Mouse (Mus musculus) midbrain, embryonic 14.5 days (tissue): ENCODE measurements around the gene Tchp. TPM values are rescaled to one million over a fixed set of nuclear protein-coding genes. Genes with fewer than 3 reads are reported as not detected.

Experiments
- ATAC-seq: fragments of 200-750 bp; cut with Nextera tagmentation; 2 replicates; pipeline ENCODE4 v1.8.0; 2017; ENCODE audit warnings: moderate number of reproducible peaks, moderate library complexity; ENCODE audit not compliant: low FRiP score, low TSS enrichment
- DNase-seq: peaks from one replicate; pipeline ENCODE4 v3.0.0-alpha.2; 2015
- H3K27ac ChIP-seq: fragments of 300-500 bp; sonication (generic); replicated peaks from 2 replicates; pipeline ENCODE4 v1.5.1; 2014; ENCODE audit warnings: mild to moderate bottlenecking, low read depth, low read length, moderate library complexity
- H3K27me3 ChIP-seq: fragments of 300-500 bp; sonication (generic); 2 replicates; pipeline ENCODE4 v1.6.1; 2014; ENCODE audit warnings: low read length, control low read depth, mixed read lengths; ENCODE audit not compliant: control insufficient read depth, insufficient read depth
- H3K36me3 ChIP-seq: fragments of 300-500 bp; sonication (generic); 2 replicates; pipeline ENCODE4 v1.6.1; 2014; ENCODE audit warnings: low read length, control low read depth; ENCODE audit not compliant: control insufficient read depth, insufficient read depth
- H3K4me1 ChIP-seq: fragments of 300-500 bp; sonication (generic); 2 replicates; pipeline ENCODE4 v1.6.1; 2014; ENCODE audit warnings: mild to moderate bottlenecking, antibody characterized with exemption, low read length, control low read depth; ENCODE audit not compliant: control insufficient read depth, insufficient read depth
- H3K4me2 ChIP-seq: fragments of 300-500 bp; sonication (generic); 2 replicates; pipeline ENCODE4 v1.6.1; 2014; ENCODE audit warnings: mild to moderate bottlenecking, low read length, moderate library complexity
- H3K4me3 ChIP-seq: fragments of 300-500 bp; sonication (generic); replicated peaks from 2 replicates; pipeline ENCODE4 v1.5.1; 2014; ENCODE audit warnings: low read depth, low read length
- H3K9ac ChIP-seq: fragments of 300-500 bp; sonication (generic); replicated peaks from 2 replicates; pipeline ENCODE4 v1.6.1; 2014; ENCODE audit warnings: mild to moderate bottlenecking, low read length, moderate library complexity
- H3K9me3 ChIP-seq: fragments of 300-500 bp; sonication (generic); 2 replicates; pipeline ENCODE4 v1.6.1; 2016; ENCODE audit warnings: low read length, control low read depth, mixed read lengths; ENCODE audit not compliant: control insufficient read depth
- WGBS: fragments of 180-500 bp; shearing (Covaris S2); extraction: QIAGEN DNeasy Blood & Tissue Kit; methylation state at CpG from one replicate; pipeline ENCODE4 v1.1.7; 2014; 5-methylcytosine and 5-hydroxymethylcytosine counted together
- polyA plus RNA-seq: library from polyadenylated mRNA; unstranded; fragments of >200 nt; fragmentation: Nextera tagmentation; extraction: Ambion mirVana; gene quantifications from 2 replicates; pipeline ENCODE4 v1.2.1, GENCODE M21; 2014

The Tchp gene
- polyA plus RNA-seq, 1 experiment from 2014 or later, result 14.4 TPM

GRCm38 (mm10) chr5:114721969-114722368 lies 14.4 kb downstream of the Tchp start:
- Histone ChIP-seq H3K27ac (no peak overlapping the region), H3K4me2 (no peak overlapping the region), H3K36me3 (peaks cover 63% of the 10 kb centered on the region), H3K27me3 (no peaks in the 10 kb centered on the region), H3K9ac (no peak overlapping the region), H3K4me3 (no peak overlapping the region), H3K9me3 (no peaks in the 10 kb centered on the region), H3K4me1 (no peaks in the 10 kb centered on the region)
- ATAC-seq, result no peak
- WGBS, result 94% methylated on average over 10 of the region's 10 CpGs
- no peak for DNase-seq

GRCm38 (mm10) chr5:114722846-114723245 lies 15.3 kb downstream of the Tchp start:
- Histone ChIP-seq H3K9me3 (no peaks in the 10 kb centered on the region), H3K4me2 (no peak overlapping the region), H3K27ac (no peak overlapping the region), H3K9ac (no peak overlapping the region), H3K4me1 (no peaks in the 10 kb centered on the region), H3K36me3 (peaks cover 61% of the 10 kb centered on the region), H3K4me3 (no peak overlapping the region), H3K27me3 (no peaks in the 10 kb centered on the region)
- no peak for ATAC-seq
- no peak for DNase-seq
- WGBS, result 92% methylated on average over 13 of the region's 13 CpGs

GRCm38 (mm10) chr5:114728160-114728559 lies 20.6 kb downstream of the Tchp start:
- no peak for DNase-seq
- H3K4me1 ChIP-seq, result no peaks in the 10 kb centered on the region

GRCm38 (mm10) chr5:114730129-114730528 lies 22.6 kb downstream of the Tchp start:
- Histone ChIP-seq H3K9me3 (no peaks in the 10 kb centered on the region), H3K9ac (no peak overlapping the region), H3K27ac (no peak overlapping the region), H3K27me3 (no peaks in the 10 kb centered on the region), H3K4me2 (no peak overlapping the region), H3K36me3 (peaks cover 74% of the 10 kb centered on the region), H3K4me3 (no peak overlapping the region), H3K4me1 (no peaks in the 10 kb centered on the region)
- DNase-seq (no peak), ATAC-seq (no peak)
- WGBS, result 78% methylated on average over 10 of the region's 10 CpGs

More at GRCm38 (mm10) chr5:114728160-114728559, 20.6 kb downstream of the Tchp start:
- H3K9ac ChIP-seq, result no peak overlapping the region
- H3K4me3 ChIP-seq, result no peak overlapping the region
- no peak overlapping the region for H3K4me2 ChIP-seq
- no peak overlapping the region for H3K27ac ChIP-seq
- H3K9me3 ChIP-seq, result no peaks in the 10 kb centered on the region
- 81% methylated on average over 10 of the region's 10 CpGs for WGBS
- no peaks in the 10 kb centered on the region for H3K27me3 ChIP-seq
- ATAC-seq, result no peak
- H3K36me3 ChIP-seq, result peaks cover 65% of the 10 kb centered on the region

GRCm38 (mm10) chr5:114731498-114731897 lies 23.9 kb downstream of the Tchp start:
- no peak overlapping the region for H3K4me2 ChIP-seq
- no peaks in the 10 kb centered on the region for H3K4me1 ChIP-seq
- H3K27me3 ChIP-seq, result no peaks in the 10 kb centered on the region
- no peak for ATAC-seq
- H3K9me3 ChIP-seq, result no peaks in the 10 kb centered on the region
- DNase-seq, result no peak
- 68% methylated on average over 6 of the region's 6 CpGs for WGBS
- no peak overlapping the region for H3K27ac ChIP-seq
- no peak overlapping the region for H3K4me3 ChIP-seq
- H3K9ac ChIP-seq, result no peak overlapping the region
- peaks cover 84% of the 10 kb centered on the region for H3K36me3 ChIP-seq

- peaks cover 89% of the 10 kb centered on the region for H3K36me3 ChIP-seq
- ATAC-seq, result no peak
- H3K9me3 ChIP-seq, result no peaks in the 10 kb centered on the region
- H3K9ac ChIP-seq, result no peak overlapping the region
- DNase-seq, result no peak
- WGBS, result 93% methylated on average over 15 of the region's 15 CpGs
- no peaks in the 10 kb centered on the region for H3K27me3 ChIP-seq
- H3K4me3 ChIP-seq, result no peak overlapping the region
- H3K4me1 ChIP-seq, result no peaks in the 10 kb centered on the region
- H3K4me2 ChIP-seq, result no peak overlapping the region
- H3K27ac ChIP-seq, result no peak overlapping the region
Observed at GRCm38 (mm10) chr5:114731969-114732368, 24.4 kb downstream of the Tchp start.

- no peaks in the 10 kb centered on the region for H3K9me3 ChIP-seq
- no peaks in the 10 kb centered on the region for H3K4me1 ChIP-seq
- peaks cover 92% of the 10 kb centered on the region for H3K36me3 ChIP-seq
- no peak overlapping the region for H3K27ac ChIP-seq
- ATAC-seq (no peak), DNase-seq (no peak)
- H3K27me3 ChIP-seq, result no peaks in the 10 kb centered on the region
- no peak overlapping the region for H3K9ac ChIP-seq
- WGBS, result 96% methylated on average over 15 of the region's 15 CpGs
- no peak overlapping the region for H3K4me3 ChIP-seq
- no peak overlapping the region for H3K4me2 ChIP-seq
Observed at GRCm38 (mm10) chr5:114733606-114734005, 26.0 kb downstream of the Tchp start.

GRCm38 (mm10) chr5:114737090-114737887 lies 29.7 kb downstream of the Tchp start:
- H3K4me1 ChIP-seq, result no peaks in the 10 kb centered on the region
- no peak overlapping the region for H3K9ac ChIP-seq
- 88% methylated on average over 21 of the region's 21 CpGs for WGBS
- H3K9me3 ChIP-seq, result no peaks in the 10 kb centered on the region
- H3K27ac ChIP-seq, result no peak overlapping the region
- H3K36me3 ChIP-seq, result peaks cover 91% of the 10 kb centered on the region
- DNase-seq (no peak), ATAC-seq (no peak)
- H3K27me3 ChIP-seq, result no peaks in the 10 kb centered on the region
- H3K4me3 ChIP-seq, result no peak overlapping the region
- no peak overlapping the region for H3K4me2 ChIP-seq

GRCm38 (mm10) chr5:114738707-114739241 lies 31.2 kb downstream of the Tchp start:
- WGBS, result 89% methylated on average over 12 of the region's 12 CpGs
- ATAC-seq (no peak), DNase-seq (no peak)
- H3K27ac ChIP-seq, result no peak overlapping the region
- peaks cover 94% of the 10 kb centered on the region for H3K36me3 ChIP-seq
- H3K9me3 ChIP-seq, result no peaks in the 10 kb centered on the region
- H3K27me3 ChIP-seq, result no peaks in the 10 kb centered on the region
- H3K4me2 ChIP-seq, result no peak overlapping the region
- H3K9ac ChIP-seq, result no peak overlapping the region
- H3K4me3 ChIP-seq, result no peak overlapping the region
- H3K4me1 ChIP-seq, result no peaks in the 10 kb centered on the region
